Mouse (Mus musculus) C2C12 (cell line): ENCODE measurements around the gene Ttc39b.

Experiments used
- CEBPB ChIP-seq: IDR thresholded peaks from one replicate; pipeline ENCODE4 v1.6.1; 2011; ENCODE audit warnings: low read depth, mild to moderate bottlenecking, control low read depth, moderate library complexity
- CTCF ChIP-seq: IDR thresholded peaks from one replicate; pipeline ENCODE4 v1.5.1; 2011; ENCODE audit not compliant: control insufficient read depth, insufficient read depth, insufficient read length
- FOSL1 ChIP-seq: IDR thresholded peaks from one replicate; pipeline ENCODE4 v1.8.0; 2011; ENCODE audit warnings: mild to moderate bottlenecking, low read length; ENCODE audit not compliant: poor library complexity, insufficient read depth, severe bottlenecking
- MAX ChIP-seq: IDR thresholded peaks from one replicate; pipeline ENCODE4 v1.6.1; 2011; ENCODE audit warnings: mild to moderate bottlenecking, control low read depth
- MYOD1 ChIP-seq: IDR thresholded peaks from one replicate; pipeline ENCODE4 v1.6.1; 2011; ENCODE audit warnings: low read depth; ENCODE audit not compliant: control insufficient read depth, insufficient read length
- MYOG ChIP-seq: IDR thresholded peaks from one replicate; pipeline ENCODE4 v1.6.1; 2011; ENCODE audit not compliant: control insufficient read depth, insufficient read length; ENCODE audit errors: extremely low read depth
- USF1 ChIP-seq: IDR thresholded peaks from one replicate; pipeline ENCODE4 v1.6.1; 2011; ENCODE audit warnings: low read depth, mild to moderate bottlenecking, control low read depth, moderate library complexity

DNA sequence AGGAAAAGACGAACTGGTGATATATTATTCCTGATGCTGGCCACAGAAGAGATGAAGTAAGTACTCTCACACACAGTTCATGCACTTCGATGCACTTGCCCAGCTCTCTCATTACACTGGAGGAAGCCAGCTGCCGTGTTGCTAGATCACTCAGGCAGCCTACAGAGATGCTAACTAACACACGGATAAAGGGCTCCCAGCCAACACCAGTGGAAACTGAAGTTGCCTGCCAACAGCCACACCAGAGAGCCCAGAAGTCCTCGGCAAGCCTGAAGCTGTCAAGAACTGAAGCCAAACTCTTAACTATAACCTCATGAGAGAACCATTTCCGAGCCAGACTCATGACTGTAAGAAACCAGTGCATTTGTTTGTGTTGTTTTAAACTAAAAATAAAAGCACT, 26.7 kb upstream of the Ttc39b start:
- no peak for TF ChIP-seq CTCF
- TF ChIP-seq USF1, result no peak
- TF ChIP-seq MAX, result no peak
- TF ChIP-seq CEBPB, result no peak
- TF ChIP-seq MYOD1, result no peak
- TF ChIP-seq MYOG, result no peak
- no peak for TF ChIP-seq FOSL1
